Mouse (Mus musculus) heart, embryonic 11.5 days (tissue): Measurements from ENCODE around the gene Fkbp9. TPM values are rescaled to one million over a fixed set of nuclear protein-coding genes. Genes with fewer than 3 reads are reported as not detected.

Experiments used
- ATAC-seq: fragments of 200-750 bp; cut with Nextera tagmentation; replicated peaks from 2 replicates; pipeline ENCODE4 v1.8.0; 2017; ENCODE audit warnings: moderate library complexity; ENCODE audit not compliant: insufficient number of reproducible peaks, low FRiP score, low TSS enrichment
- H3K27ac ChIP-seq: fragments of 300-500 bp; sonication (generic); 2 replicates; pipeline ENCODE4 v1.5.1; 2014; ENCODE audit warnings: mild to moderate bottlenecking, low read depth, low read length
- H3K27me3 ChIP-seq: fragments of 300-500 bp; sonication (generic); 2 replicates; pipeline ENCODE4 v1.6.1; 2014; ENCODE audit warnings: mild to moderate bottlenecking, low read length, mixed read lengths; ENCODE audit not compliant: control insufficient read depth, insufficient read depth
- H3K36me3 ChIP-seq: fragments of 300-500 bp; sonication (generic); 2 replicates; pipeline ENCODE4 v1.6.1; 2014; ENCODE audit warnings: mild to moderate bottlenecking, low read length, moderate library complexity, mixed read lengths; ENCODE audit not compliant: control insufficient read depth, insufficient read depth
- H3K4me1 ChIP-seq: fragments of 300-500 bp; sonication (generic); 2 replicates; pipeline ENCODE4 v1.6.1; 2014; ENCODE audit warnings: low read length; ENCODE audit not compliant: control insufficient read depth, insufficient read depth
- H3K4me2 ChIP-seq: fragments of 300-500 bp; sonication (generic); 2 replicates; pipeline ENCODE4 v1.6.1; 2014; ENCODE audit warnings: mild to moderate bottlenecking, moderate library complexity
- H3K4me3 ChIP-seq: fragments of 300-500 bp; sonication (generic); 2 replicates; pipeline ENCODE4 v1.5.1; 2014; ENCODE audit warnings: low read depth, low read length
- H3K9ac ChIP-seq: fragments of 300-500 bp; sonication (generic); 2 replicates; pipeline ENCODE4 v1.6.1; 2014; ENCODE audit warnings: mild to moderate bottlenecking, low read depth, low read length, moderate library complexity
- H3K9me3 ChIP-seq: fragments of 300-500 bp; sonication (generic); replicated peaks from 2 replicates; pipeline ENCODE4 v1.6.1; 2016; ENCODE audit warnings: low read length; ENCODE audit not compliant: control insufficient read depth
- WGBS: fragments of 180-500 bp; shearing (Covaris S2); extraction: QIAGEN DNeasy Blood & Tissue Kit; methylation state at CpG from one replicate; pipeline ENCODE4 v1.1.7; 2014; ENCODE audit not compliant: insufficient replicate concordance; 5-methylcytosine and 5-hydroxymethylcytosine counted together
- polyA plus RNA-seq: library from polyadenylated mRNA; unstranded; fragments of >200 nt; fragmentation: Nextera tagmentation; extraction: Ambion mirVana; gene quantifications from 2 replicates; pipeline ENCODE4 v1.2.1, GENCODE M21; 2014

The Fkbp9 gene
- polyA plus RNA-seq, 1 experiment from 2014 or later, result 114 TPM

DNA sequence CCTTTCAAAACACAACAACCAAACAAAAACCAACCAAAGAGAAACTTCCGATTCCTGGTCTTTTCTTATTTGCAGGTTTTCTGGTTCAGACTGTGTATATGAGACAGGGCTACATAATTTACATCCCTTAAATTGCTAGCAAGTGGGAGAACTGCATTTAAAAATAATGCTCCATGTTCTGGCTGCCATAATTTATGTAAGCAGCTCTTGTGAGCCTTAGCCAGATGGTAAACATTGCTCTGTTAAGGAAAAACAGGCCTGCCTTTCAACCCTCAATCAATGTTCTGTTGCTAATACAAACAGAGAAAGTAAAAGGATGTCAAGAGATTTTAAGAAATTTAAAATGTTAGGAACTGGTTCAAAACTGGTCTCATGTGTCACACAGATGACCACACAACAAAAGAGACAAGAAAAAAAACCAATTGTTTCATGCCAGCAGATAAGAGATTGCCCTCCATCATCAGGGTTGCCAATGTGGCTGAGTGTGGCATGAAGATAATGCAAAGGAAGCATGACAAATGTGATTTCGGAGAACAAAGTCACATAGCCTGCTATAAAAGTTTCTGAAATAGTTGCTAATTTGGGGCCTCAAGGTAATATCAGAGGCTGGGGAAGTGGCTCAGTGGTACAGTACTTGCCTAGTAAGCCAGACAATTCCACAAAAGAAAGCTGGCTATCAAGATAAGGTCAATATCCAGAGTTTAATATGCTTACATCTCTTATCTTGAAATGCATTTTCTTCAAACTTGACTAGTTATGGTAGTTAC lies 81.4 kb downstream of the Fkbp9 start:
- WGBS, result 68% methylated on average over 2 of the region's 2 CpGs
- H3K9ac ChIP-seq, result no peak overlapping the region
- H3K4me2 ChIP-seq, result no peak overlapping the region
- H3K27ac ChIP-seq, result 0 out of 2 replicates have a peak overlapping the region, but pooled peaks have one; percentile 6
- no peak overlapping the region for H3K4me3 ChIP-seq
- H3K9me3 ChIP-seq, result no peaks in the 10 kb centered on the region
- ATAC-seq, result no peak
- H3K4me1 ChIP-seq, result peaks cover 17% of the 10 kb centered on the region
- H3K36me3 ChIP-seq, result no peaks in the 10 kb centered on the region
- H3K27me3 ChIP-seq, result no peaks in the 10 kb centered on the region

DNA sequence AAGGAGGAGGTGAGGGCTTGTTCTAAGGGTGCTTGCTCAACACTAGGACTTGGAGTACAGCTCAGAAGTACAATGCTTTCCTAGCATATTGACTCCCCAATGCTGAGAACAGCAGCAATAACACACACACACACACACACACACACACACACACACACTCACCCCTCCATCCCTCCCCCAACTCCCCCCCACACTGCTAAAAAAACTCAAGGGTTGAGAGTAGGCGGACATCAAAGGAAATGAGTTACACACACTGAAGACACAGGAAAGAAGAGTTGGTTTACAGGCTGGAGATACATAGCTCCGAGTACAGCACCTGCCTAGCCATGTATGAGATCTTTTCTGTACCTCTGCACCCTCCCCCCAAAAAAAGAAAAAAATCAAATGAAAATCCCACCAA lies 84.4 kb downstream of the Fkbp9 start:
- Histone ChIP-seq H3K27ac (no peak overlapping the region), H3K4me3 (no peak overlapping the region), H3K27me3 (no peaks in the 10 kb centered on the region), H3K9me3 (no peaks in the 10 kb centered on the region), H3K4me1 (peaks cover 33% of the 10 kb centered on the region), H3K9ac (no peak overlapping the region), H3K4me2 (peak overlapping the region; percentile 59), H3K36me3 (no peaks in the 10 kb centered on the region)
- 81% methylated on average over 2 of the region's 2 CpGs for WGBS
- no peak for ATAC-seq

DNA sequence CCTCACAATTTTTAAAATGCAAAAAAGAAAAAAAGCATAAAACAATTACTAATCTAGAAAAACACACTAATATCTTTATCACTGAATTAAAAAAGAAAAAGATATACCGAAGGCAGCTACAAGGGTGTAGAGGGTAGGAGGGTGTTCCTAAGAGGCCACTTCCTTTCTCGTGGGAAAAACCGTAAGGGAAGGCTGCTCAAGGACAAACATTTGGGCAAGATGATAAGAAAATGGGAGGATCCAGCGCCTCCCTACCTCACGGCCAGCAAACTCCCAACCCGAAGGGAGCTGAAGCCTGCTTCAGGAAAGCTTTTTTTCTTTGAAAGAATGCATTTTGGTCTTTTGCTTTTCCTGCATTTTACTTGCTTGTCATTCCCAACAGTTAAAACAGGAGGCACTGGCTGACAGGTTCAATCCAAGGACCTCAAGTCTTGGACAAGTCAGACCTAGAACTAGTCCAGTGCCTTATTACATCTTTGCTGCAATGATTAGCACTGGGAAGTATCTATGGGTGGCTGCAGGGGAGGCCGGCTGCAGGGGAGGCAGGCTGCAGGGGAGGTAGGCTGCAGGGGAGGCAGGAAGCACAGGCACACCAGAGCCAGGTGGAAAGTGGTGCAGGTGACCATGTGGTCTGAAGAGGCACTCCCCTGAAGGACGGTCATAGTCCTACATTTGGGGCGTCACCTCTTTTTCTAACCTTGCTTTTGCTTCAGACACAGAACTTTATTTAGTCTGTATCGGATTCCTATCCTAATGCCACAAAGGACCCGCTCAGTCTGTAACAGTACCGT lies 85.9 kb downstream of the Fkbp9 start:
- 0 out of 2 replicates have a peak overlapping the region, but pooled peaks have one; percentile 31 for H3K9ac ChIP-seq
- no peaks in the 10 kb centered on the region for H3K9me3 ChIP-seq
- peak; percentile 57 for ATAC-seq

DNA sequence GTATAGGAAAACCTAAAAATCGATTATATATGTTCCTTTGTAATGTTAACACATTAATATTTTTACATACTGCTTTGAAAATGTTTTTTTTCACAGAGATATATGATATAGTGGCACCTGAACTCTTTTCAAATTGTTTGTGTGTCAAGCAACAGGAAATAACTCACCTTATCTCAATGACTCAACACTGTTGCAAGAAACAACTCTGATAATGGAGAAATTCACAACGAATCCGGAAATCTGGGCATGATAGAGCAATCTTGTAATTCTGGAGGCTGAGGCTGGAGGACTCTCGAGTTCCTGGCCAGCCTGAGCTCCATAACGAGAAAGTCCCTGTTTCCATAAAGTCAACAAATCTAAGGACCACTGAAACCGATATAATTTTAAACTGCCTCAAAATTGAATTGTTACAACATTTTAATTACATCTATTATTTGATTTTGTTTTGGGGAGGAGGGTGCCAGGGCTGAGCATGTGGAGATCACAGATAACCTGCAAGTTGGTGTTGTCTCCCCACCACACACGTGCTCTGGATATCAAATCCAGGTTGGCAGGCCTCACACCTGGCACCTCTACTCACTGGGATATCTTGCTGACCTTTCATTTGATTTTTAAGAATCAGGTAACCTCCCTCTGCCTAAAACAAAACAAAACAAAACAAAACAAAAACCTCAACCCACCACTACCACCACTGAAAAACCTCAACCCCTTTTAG lies 87.6 kb downstream of the Fkbp9 start:
- peak overlapping the region; percentile 24 for H3K4me3 ChIP-seq
- H3K4me2 ChIP-seq, result peak overlapping the region; percentile 67
- H3K4me1 ChIP-seq, result peaks cover 33% of the 10 kb centered on the region
- WGBS, result 51% methylated on average over 7 of the region's 7 CpGs
- H3K9me3 ChIP-seq, result no peaks in the 10 kb centered on the region
- no peak overlapping the region; the same call in 1 of the 2 replicates for H3K9ac ChIP-seq
- peak overlapping the region; percentile 80; the same call in 1 of the 2 replicates for H3K27ac ChIP-seq
- no peaks in the 10 kb centered on the region for H3K36me3 ChIP-seq
- no peaks in the 10 kb centered on the region for H3K27me3 ChIP-seq
- ATAC-seq, result no peak

More for the DNA sequence above, 85.9 kb downstream of the Fkbp9 start:
- 29% methylated on average over 12 of the region's 12 CpGs for WGBS
- peaks cover 33% of the 10 kb centered on the region for H3K4me1 ChIP-seq
- peak overlapping the region; percentile 6; the same call in 1 of the 2 replicates for H3K4me3 ChIP-seq
- H3K27me3 ChIP-seq, result no peaks in the 10 kb centered on the region
- peak overlapping the region; percentile 59 for H3K4me2 ChIP-seq
- H3K27ac ChIP-seq, result peak overlapping the region; percentile 82
- no peaks in the 10 kb centered on the region for H3K36me3 ChIP-seq

DNA sequence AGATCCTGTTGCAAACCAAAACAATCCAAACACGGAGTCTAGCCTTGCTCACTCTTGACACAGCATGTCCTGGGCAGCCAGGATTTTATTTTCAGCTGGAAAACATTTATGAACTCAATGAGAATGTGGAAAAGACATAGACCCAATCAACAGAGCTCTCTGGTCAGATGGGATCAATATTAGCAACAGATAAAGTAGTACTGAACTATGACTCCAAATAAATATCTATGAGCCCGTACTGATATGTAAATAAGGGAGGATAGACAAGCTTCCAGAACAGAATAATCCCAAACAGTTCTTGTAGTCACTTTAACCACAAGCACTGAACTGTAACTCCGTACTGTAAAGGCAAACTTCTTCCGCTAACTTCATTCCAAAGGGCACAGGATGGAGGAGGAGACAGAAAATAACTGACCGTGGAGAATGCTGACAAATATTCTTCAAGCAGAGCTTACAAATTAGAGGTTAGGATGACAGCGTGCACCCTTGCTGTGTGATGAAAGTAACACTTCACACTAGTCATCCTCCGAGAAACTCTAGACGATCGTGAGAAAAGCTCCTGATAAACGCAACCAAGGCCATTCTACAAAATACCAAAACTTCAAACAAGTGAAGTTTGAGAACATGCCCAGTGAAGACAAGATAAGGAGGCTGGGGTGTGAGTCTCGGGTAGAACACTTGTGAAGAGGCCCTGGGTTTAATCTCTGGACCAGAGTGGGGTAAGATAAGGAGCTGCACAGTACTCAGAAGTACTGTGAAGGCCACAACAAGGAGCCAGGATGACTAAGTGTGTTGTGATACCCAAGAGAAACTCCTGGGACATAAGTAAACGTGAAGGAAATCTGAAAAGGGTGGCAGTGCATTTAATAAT lies 88.6 kb downstream of the Fkbp9 start:
- H3K27ac ChIP-seq, result peak overlapping the region; percentile 80
- peak overlapping the region; percentile 24 for H3K4me3 ChIP-seq
- no peak overlapping the region; the same call in 1 of the 2 replicates for H3K9ac ChIP-seq
- H3K27me3 ChIP-seq, result no peaks in the 10 kb centered on the region
- no peaks in the 10 kb centered on the region for H3K36me3 ChIP-seq
- ATAC-seq, result 0 out of 2 replicates have a peak, but pooled peaks have one; percentile 50
- 21% methylated on average over 12 of the region's 12 CpGs for WGBS
- H3K9me3 ChIP-seq, result no peaks in the 10 kb centered on the region
- peak overlapping the region; percentile 67 for H3K4me2 ChIP-seq
- peaks cover 33% of the 10 kb centered on the region for H3K4me1 ChIP-seq

DNA sequence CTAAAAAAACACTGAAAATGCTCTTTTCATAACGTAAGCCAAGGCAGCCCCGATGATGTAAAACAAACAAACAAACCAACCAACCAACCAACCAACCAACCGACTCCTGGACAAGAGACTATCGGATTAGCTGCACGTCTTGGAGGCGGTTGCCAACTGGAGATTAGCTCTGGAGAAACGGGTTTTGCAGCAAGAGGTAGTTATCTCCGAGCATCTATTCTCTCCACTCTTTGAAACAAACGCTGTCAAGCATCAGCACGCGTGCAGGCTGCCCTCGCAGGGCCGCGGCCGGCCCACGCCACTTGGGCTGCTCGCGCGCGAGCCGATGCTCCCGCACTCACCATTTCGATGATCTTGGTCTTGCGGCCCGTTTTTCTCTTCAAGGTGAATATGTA lies 91.5 kb downstream of the Fkbp9 start:
- Histone ChIP-seq H3K4me2 (peak overlapping the region; percentile 67), H3K4me3 (peak overlapping the region; percentile 90), H3K27ac (peak overlapping the region; percentile 83), H3K27me3 (no peaks in the 10 kb centered on the region), H3K4me1 (peaks cover 16% of the 10 kb centered on the region), H3K36me3 (no peaks in the 10 kb centered on the region), H3K9me3 (no peaks in the 10 kb centered on the region), H3K9ac (peak overlapping the region; percentile 84)
- WGBS, result 0% methylated on average over 25 of the region's 25 CpGs
- peak; percentile 10; the same call in 1 of the 2 replicates for ATAC-seq

DNA sequence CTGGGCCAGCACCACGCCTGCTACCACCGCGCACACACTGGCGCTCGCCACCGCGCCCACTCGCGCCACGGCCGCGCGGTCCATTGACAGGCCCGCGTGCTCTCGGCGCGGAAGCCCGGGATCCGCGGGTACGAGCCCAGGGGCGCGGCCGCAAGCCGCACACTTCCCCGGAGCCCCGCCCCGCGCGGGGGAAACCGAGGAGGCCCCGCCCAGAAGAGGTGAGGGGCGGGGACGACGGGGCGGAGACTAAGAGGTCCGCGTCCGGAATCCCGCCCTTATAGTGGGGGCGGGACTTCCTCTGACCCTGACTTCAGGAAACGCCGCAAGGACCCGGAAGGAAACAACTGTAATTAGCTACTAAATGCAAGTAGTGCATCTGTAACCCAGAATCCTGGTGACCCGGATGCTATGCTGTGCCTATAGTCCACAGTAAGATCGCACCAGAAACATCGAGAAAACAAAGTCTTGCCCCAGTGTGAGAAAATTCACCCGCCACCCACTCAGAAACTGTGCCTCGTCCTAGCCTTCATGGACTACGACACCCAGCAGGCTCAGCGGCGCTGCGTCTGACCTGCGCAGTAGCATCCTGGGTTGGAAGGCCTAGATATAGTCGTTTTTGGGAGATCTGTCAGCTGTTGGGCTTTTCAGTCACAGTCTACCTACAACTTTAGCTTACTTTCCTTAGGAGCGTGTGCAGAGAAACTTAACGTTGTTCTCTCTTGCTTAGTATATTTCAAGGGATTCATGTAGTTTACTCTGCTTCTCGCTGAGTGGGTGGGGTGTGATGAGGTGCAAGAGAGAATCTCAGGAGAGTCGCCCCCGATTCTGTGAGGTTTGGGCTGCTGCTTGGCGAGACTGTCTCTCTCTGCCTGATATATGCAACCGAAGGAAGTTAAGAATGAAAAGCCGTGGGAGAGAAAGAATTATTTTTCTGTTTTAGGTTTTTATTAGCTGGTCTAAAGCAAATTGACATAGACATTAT lies 92.2 kb downstream of the Fkbp9 start, which contains the start of the genes Nt5c3 and Vmn1r4:
Nt5c3 (minus strand) TSS at position 207 of the 982 bp plus-strand sequence.
Vmn1r4 (plus strand) TSS at position 290 of the 982 bp plus-strand sequence.
- H3K9me3 ChIP-seq, result no peaks in the 10 kb centered on the region
- no peaks in the 10 kb centered on the region for H3K27me3 ChIP-seq
- peak within 1 kb of the TSS; percentile 90 for H3K4me3 ChIP-seq
- 3% methylated on average over 64 of the region's 64 CpGs for WGBS
- H3K36me3 ChIP-seq, result no peaks in the 10 kb centered on the region
- peaks cover 10% of the 10 kb centered on the region for H3K4me1 ChIP-seq
- peak; percentile 96 for ATAC-seq
- peak within 1 kb of the TSS; percentile 83 for H3K27ac ChIP-seq
- H3K4me2 ChIP-seq, result peak within 1 kb of the TSS; percentile 67
- H3K9ac ChIP-seq, result peak within 1 kb of the TSS; percentile 84
